Mouse (Mus musculus) monocyte, adult 2 months (primary cell): ENCODE measurements at regions not wholly inside any gene's neighbourhood (a gene's known extent, or its start where the extent isn't known, plus 50 kb on each side); places are given as distances from the start of the nearest gene placed in this dataset.
"Not testable (repeated sequence)": the region's sequence is repeated elsewhere in the genome, so short reads cannot be mapped to it uniquely, and the experiment has no call there.

ENCODE experiments used
- DNase-seq, 2 experiments: peaks; one replicate each; pipeline ENCODE4 v3.0.0; 2022; ENCODE audit warnings: low spot score in 2 of 2, low read depth in 1 of 2

DNA sequence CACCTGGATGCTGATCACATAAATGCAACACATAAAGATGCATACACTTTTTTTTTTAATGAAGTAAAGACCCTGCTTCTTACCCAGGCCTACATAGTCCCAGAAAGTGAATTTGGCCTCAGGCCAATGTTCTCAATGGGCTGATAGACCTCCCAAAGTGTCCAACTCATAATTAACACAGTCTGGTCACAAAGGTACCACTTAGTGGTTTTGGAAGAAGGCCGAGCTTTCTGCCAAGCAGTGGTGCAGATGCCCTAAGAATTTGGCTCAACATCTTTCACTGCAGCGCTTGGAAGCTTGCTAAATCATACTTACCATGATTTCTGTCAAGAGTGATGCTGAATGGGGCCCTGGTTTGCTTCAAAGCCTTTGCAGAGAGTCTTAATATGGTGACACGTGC, 706.4 kb upstream of the Rag2 start:
- no peak for DNase-seq

DNA sequence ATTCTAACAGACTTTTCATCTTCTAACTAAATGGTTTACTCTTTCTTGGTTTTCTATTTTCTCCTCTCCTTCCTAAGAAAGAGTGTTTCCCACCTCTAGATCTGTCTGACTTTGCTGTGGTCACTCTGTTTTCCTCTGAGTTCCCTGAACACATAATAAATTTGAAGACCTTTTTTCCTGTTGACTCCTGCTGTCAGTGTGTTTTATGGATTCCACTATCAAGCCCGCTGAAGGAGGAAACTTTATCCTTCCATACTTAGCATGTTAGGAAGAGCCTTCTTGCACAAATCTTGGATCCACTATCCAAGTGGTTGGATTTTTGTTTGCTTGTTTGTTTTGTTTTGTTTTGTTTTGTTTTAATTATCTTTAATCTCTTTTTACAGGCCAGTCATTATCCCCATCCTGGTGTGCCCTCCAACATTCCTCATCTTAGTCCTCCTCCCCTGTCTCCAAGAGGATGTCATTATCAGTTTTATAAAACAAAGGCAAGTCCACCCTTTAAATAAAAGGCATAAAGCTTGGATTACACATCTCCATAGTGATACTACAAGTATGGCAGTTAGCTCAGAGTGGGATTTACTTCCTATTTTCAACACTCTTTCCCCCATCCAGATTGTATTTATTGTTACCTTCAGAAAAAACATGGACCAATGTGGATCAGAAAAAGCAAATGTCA, 704.8 kb upstream of the Rag2 start:
- no peak for DNase-seq

DNA sequence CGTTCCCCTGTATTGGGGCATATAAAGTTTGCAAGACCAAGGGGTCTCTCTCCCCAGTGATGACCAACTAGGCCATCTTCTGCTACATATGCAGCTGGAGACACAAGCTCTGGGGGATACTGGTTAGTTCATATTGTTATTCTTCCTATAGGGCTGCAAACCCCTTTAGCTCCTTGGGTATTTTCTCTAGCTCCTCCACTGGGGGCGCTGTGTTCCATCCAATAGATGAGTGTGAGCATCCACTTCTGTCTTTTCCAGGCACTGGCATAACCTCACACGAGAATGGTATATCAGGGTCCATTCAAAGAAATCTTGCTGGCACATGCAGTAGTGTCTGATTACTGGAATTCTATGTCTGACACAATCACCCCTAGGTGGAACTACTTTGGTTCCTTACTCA, 675.9 kb upstream of the Rag2 start:
- not testable (repeated sequence) for DNase-seq

- DNase-seq, result no peak
These were observed 665.1 kb upstream of the Rag2 start for GRCm38 (mm10) chr2:100959412-100959811.

DNA sequence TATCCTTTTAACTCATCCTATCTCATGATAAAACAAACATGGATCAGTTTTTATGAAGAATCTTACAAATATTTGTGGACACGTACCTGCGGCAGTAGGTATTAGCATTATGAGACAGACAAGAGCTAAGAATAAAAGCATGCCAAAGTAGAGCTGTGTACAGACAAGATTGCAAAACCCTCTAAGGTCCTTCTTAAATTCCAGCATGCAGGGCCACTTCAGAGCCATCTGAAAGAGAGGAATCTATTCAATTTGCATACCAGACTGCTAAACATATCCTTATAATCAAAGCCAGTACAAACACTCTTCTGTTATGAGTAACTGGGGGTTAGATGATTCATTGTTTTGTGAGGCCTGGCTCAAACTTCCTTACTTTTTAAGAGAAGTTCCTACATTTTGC, 659.9 kb upstream of the Rag2 start:
- no peak for DNase-seq

GRCm38 (mm10) chr2:100977202-100977601, 647.3 kb upstream of the Rag2 start:
- DNase-seq, result no peak

GRCm38 (mm10) chr2:100982362-100982761, 642.2 kb upstream of the Rag2 start:
- DNase-seq, result no peak

GRCm38 (mm10) chr2:101015353-101015752, 609.2 kb upstream of the Rag2 start:
- DNase-seq, result no peak

GRCm38 (mm10) chr2:101019384-101019783, 605.1 kb upstream of the Rag2 start:
- DNase-seq, result no peak

DNA sequence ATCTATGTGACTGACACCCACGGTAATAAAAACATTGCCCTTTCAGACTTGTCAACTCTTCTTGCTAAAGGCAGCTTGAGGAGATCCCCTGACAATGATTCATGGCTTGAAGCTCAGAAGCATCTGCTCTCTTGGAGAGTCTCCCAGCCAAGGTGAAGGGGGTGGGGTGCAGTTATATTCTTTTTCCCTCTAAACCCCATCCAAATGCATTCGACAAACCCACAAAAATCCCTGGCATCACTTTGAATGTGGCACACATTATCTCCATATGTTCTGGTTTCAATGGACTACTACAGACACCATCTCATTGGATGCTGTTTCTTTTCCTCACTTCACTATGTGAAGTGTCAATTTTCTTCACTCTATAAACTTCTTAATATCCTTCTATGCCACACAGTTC, 603.0 kb upstream of the Rag2 start:
- no peak for DNase-seq

DNA sequence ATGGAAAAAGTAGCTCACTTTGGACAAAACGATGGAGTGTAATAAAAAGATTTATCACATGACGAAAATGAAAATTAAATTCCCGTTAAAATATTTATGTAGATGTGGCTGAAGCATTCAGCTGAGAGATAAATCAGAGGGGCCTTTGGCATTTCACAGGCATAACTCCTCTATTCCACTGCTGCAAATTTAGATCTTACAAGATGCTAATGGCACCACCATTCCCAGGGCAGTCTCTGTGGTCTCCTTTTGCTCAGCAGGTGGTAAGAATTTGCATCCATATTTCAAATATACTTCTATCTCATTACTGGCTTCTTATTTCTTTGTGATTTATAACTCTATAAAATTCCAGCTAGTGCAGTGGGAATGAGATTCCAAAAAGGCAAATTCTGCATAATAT, 581.5 kb upstream of the Rag2 start:
- no peak for DNase-seq

GRCm38 (mm10) chr2:101062939-101063338, 561.6 kb upstream of the Rag2 start:
- no peak for DNase-seq

DNA sequence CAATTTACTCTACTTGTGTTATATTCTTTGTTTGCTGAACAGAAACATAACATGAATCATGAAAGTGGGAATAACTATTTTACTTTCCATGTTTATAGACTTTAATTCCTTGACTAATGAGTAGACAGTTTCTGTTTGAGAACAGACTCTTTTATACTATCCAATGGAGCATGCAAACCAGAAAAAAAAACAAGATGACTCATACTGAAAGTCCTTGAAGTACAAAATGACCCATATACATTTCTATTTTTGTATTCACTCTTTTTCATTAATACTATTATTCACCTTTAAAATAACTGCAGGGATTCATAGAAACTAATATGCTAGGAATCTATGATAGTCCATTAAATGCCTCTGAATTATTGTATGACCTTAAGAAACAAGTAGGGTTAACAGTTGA, 549.5 kb upstream of the Rag2 start:
- DNase-seq, result no peak

- no peak for DNase-seq
These were observed 544.3 kb upstream of the Rag2 start for GRCm38 (mm10) chr2:101080231-101080630.

- no peak for DNase-seq
These were observed 540.7 kb upstream of the Rag2 start for GRCm38 (mm10) chr2:101083813-101084212.

GRCm38 (mm10) chr2:101084648-101085047, 539.9 kb upstream of the Rag2 start:
- DNase-seq, result no peak

DNA sequence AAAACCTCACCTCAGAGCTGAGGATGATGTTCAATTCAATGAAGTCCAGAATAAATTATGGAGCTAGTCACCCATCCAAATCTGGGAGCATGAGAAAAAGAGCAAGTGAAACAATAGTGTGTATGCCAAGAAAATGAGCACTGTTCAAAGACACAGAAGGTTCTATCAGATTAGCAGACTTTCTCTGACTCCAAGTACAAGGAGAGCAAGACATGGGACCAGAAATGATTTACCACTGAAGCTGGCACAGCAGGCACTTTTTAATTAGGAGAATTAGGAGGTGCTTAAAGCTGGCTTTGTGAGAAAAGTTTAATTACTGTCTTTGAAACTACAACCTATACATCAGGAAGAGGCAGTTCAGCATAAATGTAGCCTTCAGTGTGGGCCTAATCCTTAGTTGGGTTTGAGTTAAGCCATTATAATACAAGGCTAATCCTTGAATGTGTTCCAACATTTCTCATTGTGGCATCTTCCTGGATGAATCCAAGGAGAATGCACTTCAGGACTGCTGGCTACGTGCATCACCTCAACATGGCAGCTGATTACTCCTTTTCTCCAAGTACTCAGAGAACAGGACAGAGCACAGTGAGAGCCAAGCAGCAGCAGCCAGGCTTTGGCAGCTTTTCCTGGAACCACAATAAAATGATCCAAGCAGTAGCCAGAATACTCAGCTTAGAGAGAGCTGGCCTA, 517.2 kb upstream of the Rag2 start:
- no peak for DNase-seq

- no peak for DNase-seq
These were observed 487.7 kb upstream of the Rag2 start for GRCm38 (mm10) chr2:101136867-101137266.

- no peak for DNase-seq
These were observed 484.6 kb upstream of the Rag2 start for GRCm38 (mm10) chr2:101139931-101140330.

GRCm38 (mm10) chr2:101156755-101157271, 467.7 kb upstream of the Rag2 start:
- no peak for DNase-seq

GRCm38 (mm10) chr2:101159276-101159675, 465.2 kb upstream of the Rag2 start:
- no peak for DNase-seq

GRCm38 (mm10) chr2:101165942-101166341, 458.6 kb upstream of the Rag2 start:
- no peak for DNase-seq

GRCm38 (mm10) chr2:101172806-101173205, 451.7 kb upstream of the Rag2 start:
- DNase-seq, result no peak
